Mouse (Mus musculus): ENCODE results near the gene Aaas.
A peak's percentile ranks its signal among the peaks of the same experiment; 100 is the strongest.

Aaas gene

DNA sequence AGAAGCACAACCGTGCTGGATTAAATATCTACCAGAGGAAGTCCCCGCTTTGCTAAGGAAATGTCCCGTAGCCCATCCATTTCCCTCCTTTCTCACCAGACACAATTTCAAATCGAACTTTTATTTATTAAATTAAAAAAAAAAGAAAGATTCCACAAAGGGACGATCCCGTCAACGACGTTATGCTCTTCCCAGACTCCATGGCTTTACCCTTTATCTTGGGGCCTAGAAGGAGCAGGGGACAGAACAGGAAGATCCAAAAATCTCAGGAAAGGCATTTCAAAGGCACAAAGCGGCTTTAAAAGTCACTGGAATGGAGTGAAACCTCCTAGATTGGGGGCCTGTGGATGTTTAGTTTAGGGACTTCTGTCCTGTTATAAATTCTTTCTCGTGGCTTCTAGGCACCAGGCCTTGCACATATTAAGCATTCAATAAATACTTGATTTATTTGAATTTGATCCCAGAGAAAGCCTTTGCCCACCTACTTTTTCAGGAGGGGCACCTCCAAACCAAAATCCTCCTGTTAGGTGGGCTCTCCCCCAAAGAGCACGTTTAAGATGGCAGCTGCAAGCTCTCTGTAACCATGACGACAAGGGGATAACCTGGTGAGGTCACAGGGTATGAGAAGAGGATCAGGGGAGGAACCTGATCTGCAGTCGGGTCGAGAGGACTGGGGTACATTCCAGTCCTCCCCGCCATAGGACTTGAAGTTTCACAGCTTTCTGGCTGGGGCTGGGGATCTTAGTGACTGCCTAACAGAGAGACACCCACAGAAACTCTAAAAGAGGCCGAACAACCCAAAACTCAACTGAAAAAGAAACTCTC is 6.1 kb upstream of the Aaas start:
- no peak for DNase-seq

DNA sequence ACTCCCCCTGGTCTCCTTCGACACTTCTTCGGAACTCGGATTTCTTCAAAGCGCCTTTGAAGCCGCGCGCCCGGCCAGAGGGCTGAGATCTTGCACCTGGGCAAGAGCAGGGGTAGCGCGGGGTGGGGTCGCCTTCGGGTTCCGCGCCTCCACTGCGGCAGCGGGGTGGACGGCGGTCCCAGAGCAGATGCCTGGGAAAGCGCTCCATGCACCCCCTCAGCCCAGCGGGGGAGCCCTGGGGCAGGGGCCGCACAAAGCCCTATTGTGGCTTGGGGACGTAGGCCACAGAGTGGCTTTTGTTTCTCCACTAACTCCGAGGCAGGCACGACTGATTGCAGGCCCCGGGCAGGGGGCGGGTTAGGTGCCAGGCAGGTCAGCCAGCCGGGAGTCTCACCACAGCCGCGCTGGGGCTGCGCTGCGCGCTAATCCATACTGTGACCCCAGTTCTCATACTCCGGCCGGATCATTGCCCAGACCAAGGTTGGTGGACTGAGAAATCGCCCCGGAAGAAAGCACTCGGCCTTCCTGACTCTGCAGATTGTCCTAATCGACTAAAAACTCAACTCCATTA is 5.4 kb upstream of the Aaas start:
- DNase-seq: no peak

DNA sequence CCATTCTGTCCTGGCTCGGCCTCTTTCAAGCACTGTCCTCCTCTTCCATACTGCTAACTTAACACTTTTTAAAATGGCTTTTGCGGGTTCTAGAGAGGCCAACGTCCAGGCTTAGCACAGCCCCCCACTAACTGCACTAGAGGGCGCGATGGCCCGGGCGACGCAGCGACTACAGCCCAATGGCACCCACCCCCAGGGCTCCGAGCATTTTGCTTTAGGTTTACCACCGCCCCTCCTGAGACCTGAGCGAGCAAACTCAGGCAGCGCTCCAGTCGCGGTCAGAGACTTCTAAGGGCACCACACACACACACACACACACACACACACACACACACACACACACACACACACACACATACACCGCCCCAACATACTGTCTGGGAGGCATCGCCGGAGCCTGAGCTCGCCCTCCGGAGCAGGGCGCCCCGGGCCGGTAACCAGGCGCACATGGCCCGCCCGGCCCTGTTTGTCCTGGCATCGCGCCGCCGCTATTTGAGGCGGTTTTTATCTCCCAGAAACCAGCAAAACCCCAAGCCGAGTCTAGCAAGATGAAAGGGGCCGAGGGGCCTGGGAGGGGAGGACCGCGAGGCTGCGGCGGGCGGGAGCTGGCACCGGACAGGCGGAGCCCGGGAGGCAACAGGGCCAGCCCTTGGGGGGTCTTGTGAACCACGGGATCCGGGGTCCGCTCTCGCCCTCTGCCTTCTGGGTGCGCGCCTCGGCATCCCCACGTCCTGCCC is 4.7 kb upstream of the Aaas start:
- DNase-seq: peak in 1 of 2 experiments; percentile 24

DNA sequence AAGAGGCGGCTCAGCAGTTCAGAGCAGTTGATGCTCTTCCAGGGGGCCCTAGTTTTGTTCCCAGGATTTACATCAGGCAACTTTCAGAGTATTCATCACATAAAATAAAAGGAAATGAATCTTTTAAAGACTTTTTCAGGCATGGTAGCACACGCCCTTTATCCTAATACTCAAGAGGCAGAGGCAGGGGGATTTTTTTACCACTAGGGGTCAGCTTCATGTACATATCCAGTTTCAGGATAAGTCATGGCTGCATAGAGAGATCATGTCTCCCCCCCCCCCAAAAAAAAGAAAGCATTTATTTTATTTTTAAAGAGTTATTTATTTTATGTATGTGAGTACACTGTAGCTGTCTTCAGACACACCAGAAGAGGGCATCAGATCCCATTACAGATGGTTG is 3.4 kb upstream of the Aaas start:
- no peak for DNase-seq

DNA sequence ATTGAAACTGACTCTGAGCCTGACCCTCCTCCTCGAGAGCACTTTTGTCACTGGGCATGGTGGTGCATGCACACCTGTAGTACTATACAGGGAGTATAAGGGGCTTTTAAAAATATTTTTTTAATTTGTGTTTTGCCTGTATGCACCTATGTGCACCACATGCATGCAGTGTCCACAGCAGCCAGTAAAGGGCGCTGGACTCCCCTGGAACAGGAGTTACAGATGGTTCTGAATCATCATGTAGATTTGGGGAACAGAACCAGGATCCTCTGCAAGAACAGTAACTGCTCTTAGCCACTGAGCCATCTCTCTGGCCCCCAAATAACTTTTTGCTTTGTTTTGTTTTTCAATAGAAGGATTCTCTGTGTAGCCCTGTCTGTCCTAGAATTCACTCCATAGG is 1.6 kb upstream of the Aaas start:
- no peak for DNase-seq

DNA sequence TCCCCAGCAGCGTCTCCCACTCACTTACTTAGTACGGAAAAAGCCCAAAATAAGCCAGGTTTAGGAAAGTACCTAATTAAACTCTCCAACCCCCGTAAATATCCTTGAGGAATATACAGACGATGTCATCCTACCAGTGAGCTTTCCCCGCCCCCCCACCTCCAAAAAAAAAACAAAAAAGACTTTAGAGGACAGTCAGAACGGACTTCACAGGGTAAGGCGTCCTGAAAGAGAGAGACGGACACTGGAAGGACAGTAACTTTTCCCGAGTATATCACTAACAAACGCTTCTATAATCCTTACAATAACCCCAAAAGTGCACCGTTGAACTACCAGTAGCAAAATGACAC is 346 bp upstream of the Aaas start:
- DNase-seq: no peak

DNA sequence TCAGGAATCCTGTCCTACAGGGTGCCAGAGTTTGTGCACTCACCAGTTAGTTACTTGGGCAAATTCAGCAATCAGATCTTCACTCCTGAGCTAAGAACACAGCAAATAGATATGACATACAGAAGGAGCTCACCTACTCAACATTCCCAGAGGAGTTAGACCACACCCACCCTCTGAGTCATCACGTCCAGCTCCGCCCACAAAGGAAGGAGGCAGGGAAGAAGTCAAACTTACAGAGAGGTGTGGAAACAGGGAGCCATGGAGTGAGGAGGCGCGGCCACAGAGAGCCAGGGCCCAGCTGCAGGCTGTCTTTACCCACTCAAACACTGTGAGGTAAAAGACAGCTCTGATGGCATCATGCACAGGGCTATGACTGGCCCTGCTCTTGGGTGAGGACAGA is 4.1 kb downstream of the Aaas start:
- DNase-seq: no peak

DNA sequence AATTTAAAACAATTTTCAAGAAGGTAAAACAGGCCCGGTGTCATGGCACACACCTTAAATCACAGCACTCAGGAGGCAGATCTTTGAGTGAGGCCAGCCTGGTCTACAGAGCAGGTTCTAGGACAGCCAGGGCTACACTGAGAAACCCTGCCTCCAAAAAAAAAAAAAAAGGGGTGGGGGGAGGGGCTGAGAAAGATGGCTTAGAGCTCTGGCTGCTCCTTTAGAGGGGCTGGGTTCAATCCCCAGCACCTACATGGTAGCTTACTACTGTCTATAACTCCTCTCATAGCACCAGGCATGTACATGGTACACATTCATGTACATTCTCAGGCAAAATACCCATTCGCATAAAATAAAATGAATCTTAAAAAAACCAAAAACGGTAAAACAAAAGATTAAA is 6.1 kb downstream of the Aaas start:
- no peak for DNase-seq

DNA sequence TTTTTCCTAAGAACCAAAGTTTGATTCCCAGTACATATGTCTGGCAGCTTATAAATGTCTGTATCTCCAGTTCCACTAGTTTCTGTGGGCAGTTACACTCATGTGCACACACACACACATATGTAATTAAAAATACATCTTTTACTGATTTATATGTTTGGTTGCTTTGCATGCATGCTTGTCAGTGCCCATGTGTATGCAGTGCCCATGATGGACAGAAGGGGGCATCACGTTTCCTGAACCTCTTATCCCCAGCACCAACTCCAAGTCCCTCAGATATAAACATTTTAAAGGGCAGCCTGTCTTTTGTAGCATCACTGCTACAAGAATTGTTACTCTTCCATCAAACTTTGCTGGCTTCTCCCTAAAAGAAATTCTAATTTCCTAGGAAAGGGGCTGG is 9.0 kb downstream of the Aaas start:
- DNase-seq: peak in 1 of 2 experiments; percentile 54

DNA sequence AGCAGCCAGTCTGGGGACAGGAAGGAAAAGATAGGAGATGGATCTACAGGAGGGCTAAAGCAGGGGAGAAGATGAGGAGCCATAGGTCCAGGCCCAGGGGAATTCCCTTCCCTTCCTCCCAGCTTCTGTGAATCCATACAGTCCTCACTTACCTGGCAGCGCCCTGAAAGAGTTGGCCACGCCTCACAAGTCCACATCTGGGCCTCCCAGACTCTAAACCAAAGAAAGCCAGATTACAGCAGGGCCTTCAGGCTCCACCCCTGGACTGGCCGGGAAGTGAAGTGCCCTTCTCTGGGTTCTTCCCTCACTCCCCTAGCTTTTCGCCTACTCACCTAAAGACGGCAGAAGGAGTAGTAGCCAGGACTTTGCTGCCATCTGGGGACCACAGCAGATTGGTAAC is 11.0 kb downstream of the Aaas start:
- no peak for DNase-seq

DNA sequence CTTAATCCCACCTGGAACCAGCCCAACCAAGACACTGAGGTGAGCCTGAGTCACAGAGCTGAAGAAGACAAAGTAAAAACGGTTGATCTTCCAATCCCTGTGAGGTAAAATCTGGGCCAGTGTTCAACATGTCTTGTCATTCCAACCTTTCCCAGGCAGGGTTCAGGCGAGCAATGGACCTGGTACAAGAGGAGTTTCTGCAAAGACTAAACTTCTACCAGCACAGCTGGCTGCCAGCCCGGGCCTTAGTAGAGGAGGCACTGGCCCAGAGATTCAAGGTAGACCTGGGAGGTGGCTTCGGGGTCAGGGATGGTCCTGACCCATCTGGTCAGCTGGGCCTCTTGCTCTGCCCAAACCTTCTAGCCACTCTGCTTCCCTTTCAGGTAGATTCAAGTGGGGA is 13.6 kb downstream of the Aaas start:
- DNase-seq: no peak

DNA sequence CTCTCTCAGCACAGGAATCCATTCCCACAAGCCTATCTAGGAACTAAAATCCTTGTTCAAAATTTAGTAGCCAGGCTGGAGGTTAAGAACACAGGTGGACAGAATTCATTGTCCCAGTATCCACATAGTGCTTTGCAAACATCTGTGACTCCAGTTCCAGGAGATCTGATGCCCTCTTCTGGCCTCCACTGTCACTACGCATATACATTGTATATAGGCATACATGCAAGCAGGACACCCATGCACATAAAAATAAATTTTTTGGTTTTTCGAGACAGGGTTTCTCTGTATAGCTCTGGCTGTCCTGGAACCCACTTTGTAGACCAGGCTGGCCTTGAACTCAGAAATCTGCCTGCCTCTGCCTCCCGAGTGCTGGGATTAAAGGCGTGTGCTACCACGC is 14.6 kb downstream of the Aaas start:
- peak in 1 of 2 experiments; percentile 25 for DNase-seq

DNA sequence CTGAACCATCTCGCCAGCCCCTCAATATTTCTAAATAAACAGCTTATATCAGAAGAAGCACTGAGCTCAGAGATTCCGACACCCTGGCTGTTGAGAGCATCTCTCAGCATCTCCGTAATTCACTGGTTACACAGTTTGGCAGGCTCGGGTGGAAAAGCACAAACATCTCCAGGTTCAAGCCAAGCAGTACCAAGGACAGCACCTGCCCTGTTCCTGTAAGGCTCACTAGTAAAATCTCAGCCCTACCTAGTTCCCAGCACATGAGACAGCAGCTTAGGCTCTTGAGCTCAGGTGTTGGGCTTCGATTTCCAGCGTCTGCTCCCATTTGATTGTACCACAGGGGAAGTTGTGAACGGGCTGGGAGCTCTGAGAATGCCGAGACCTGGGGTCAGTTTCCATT is 15.3 kb downstream of the Aaas start:
- no peak for DNase-seq

DNA sequence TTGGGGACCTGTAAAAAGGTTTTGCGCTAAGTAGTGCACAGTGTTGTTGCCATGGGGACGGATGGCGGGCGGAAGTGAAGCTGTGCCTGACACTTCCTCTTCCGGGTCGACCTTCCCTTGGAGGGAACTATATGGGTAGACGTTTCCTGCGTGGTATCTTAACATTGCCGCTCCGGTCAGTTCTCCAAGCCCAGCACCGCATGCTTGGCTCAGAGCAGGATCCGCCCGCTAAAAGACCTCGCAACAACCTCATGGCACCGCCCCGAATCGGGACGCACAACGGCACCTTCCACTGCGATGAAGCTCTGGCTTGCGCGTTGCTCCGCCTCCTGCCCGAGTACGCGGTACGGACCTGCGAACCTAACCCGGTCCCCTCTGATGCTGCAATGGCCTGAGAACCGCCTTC is 19.0 kb downstream of the Aaas start, which contains the start of gene Myg1:
Gene Myg1 (plus strand): TSS at position 100 of the 406 bp plus-strand sequence.
- peak; percentile 63 to 73 for DNase-seq

DNA sequence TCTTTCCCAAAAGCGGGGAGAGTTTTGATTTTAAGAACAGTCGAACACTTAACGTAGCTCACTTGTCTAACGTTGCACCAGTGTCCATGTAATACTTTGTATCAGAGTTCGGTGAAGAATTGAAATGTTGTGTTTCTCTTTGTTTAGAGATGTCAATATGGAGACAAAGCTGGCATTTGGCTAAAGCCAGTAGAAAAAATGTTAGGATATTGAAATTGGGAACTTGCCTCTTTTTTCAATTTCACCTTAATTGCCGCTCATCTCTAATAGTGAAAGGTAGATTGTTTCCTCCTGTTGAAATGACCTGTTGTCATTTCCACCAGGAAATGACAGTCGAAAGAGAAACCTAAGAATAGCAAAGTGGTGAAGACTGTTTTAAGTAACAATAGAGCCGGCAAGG is 23.7 kb downstream of the Aaas start:
- no peak for DNase-seq

DNA sequence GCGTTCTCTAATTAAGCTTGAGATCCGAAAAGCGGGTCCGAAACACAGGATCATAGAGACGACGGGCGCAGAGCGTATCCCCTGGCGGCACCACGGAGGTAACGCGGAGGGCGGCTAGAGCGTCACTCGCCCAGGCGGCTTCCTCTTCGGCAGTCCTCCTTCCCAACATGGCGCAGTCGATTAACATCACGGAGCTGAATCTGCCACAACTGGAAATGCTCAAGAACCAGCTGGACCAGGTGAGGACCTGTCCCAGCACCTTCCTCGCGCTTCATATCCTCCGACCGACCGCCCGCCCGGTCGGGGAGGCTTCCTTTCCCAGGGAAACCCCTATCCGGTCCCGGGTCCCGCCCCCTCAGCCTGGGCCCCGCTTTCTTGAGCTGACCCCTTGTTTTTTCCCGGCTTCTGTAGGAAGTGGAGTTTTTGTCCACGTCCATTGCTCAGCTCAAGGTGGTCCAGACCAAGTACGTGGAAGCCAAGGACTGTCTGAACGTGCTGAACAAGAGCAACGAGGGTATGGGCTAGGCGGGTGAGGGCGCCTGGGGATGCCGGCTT is 24.5 kb downstream of the Aaas start, which contains the start of gene Pfdn5:
Gene Pfdn5 (plus strand): TSS at position 95 of the 555 bp plus-strand sequence.
- peak; percentile 74 to 87 for DNase-seq

DNA sequence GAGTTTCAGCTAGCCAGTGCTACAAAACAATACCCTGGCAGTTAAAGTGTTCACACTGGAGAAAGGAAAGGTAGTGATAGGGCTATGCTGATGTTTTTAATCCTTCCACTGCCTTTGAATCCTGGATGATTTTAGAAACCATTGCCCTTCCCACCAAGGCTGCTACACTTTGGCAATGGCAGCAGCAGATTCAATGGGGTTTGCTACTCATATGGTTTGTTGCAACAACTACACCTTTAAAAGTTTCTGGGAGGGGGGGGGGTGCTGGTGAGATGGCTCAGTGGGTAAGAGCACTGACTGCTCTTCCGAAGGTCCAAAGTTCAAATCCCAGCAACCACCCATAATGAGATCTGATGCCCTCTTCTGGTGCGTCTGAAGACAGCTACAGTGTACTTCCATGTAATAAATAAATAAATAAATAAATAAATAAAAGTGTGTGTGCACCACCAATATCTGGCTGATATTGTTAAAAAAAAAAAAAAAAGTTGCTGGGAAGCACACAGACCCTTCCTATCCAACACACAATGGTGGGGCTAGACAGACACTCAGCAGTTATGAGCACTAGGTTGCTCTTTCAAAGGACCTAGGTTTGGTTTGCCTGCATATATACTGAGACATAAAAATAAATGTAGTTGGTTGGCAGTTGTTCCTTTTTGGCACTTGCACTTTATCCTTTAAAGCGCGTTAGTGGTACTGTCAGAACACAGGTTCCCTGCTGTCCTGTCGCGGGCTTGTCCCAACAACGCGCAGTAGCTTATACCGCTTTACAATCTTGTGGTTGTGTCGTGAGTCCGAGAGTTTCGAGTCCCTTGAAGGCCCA is 25.7 kb downstream of the Aaas start:
- DNase-seq: no peak

DNA sequence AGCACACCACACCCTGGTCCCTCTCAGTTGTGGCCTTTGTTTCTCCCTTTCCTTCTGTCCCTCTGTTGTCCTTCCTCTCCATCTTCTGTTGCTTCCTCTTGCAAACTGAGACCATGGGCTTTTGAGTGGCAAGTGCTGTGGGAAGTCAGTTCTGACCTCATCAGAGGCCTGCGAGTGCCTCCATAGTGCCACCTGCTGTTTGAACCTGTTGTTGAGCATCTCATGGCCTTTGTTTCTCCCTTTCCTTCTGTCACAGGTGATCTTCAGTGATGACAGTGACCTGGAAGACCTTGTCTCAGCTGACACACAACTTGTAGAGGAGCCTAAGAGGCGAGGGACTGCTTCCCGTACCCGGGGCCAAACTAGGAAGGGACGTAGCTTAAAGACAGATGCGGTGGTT is 34.3 kb downstream of the Aaas start:
- DNase-seq: peak; percentile 49 to 75

DNA sequence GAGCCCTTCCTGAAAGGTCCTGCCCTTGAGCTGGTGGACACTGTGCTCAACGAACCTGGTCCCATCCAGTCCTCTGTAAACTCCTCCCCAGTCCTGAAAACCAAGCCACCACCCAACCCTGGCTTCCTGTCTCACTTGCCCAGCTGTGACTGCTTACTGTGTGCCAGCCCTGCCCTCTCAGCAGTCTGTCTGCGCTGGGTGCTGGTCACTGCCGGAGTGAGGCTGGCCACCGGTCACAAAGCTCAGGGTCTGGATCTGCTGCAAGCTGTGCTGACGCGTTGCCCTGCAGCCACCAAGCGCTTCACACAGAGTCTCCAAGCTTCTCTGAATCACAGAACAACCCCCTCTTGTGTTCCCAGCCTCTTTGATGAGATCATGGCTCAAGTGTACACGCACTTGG is 35.3 kb downstream of the Aaas start:
- no peak for DNase-seq

DNA sequence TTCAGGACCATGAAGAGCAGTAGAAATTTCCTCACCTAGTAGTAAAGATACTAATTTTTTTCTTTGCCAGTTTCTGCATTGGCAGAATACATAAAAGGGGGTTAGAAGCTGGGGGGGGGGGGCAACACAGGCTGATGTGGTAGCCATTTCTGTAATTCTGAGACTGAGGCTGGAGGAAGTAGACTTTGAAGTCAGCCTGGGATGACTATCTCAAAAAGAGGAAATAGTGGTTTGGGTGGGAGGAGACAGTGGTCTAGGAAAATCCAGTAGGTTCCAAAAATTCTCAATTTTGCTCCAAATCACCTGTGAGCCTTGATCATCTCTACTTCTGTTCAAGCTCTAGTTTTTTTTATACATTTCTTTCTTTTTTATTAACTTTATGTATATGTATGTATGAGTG is 39.1 kb downstream of the Aaas start:
- no peak for DNase-seq

DNA sequence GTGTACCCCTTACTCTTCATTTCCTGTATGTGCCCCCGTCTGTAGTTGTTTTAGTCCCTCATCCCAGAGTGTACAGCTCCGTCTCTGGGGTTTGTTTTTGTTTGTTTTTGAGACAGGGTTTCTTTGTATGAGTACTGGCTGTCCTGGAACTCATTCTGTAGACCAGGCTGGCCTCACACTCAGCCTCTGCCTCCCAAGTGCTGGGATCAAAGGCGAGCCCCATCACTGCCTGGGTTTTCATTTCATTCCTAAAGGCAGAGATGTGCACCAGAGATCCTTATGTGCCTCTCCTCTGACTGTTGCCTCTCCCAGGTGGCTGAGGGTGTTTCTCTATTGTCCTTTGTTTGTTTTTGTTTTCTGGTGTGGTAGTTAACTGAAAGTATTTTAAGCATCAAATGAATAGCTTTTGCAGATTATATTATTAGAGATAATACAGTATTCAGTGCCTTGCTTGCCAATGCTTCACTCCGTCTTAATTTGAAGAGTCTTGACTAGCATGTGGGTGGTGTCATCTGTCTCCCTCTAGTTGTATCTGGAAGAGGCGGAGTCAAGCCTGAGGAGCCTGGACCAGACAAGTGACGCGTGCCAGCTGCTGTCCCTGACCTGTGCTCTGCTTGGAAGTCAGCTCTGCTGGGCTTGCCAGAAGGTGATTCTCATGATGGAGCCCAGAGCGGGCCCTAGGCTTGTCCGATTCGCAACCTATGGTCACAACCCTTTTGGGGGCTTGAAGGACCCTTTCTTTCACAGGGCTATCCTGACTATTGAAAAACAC is 40.3 kb downstream of the Aaas start:
- DNase-seq: no peak

DNA sequence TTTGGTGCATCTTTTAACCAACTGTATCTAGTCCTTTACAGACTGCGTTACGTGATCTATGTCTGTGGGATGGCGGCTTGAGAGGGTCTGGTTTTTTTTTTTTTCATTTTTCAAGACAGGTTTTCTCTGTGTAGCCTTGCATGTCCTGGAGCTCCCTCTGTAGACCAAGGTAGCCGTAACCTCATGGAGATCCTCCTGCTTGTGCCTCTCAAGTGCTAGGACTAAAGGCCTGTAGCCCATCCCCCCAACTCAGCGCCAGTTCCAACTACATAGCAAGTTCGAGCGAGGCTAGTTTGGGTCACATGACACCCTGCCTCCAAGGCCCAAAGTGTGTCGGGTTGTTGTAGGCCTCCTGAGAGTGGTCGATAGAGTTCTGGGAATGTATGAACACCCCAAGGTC is 41.9 kb downstream of the Aaas start:
- DNase-seq: no peak

All from spleen, adult 18-20 months (tissue).